Mouse (Mus musculus) CH12.LX (cell line): ENCODE results near the gene Tmem199. TPM values are rescaled to one million over a fixed set of nuclear protein-coding genes. Genes with fewer than 3 reads are reported as not detected.

ENCODE experiments used
- DNase-seq: peaks from one replicate; pipeline ENCODE4 v3.0.0-alpha.2; 2013; ENCODE audit errors: extremely low read depth
- H3K27ac ChIP-seq: 2 replicates; pipeline ENCODE4 v1.5.1; 2012; ENCODE audit warnings: low read depth, mild to moderate bottlenecking, control low read depth, moderate library complexity; ENCODE audit not compliant: insufficient read depth
- H3K27me3 ChIP-seq: replicated peaks from 2 replicates; pipeline ENCODE3; 2012; ENCODE audit warnings: inconsistent platforms
- H3K36me3 ChIP-seq, 2 experiments: replicated peaks in 1 of 2; 2 replicates each; pipeline versions ENCODE3 to v1.6.1; 2012; ENCODE audit warnings: inconsistent platforms in 1 of 2, low read length in 1 of 2, mild to moderate bottlenecking in 1 of 2, mixed read lengths in 1 of 2, moderate library complexity in 1 of 2; ENCODE audit not compliant: control insufficient read depth in 1 of 2, insufficient read depth in 1 of 2
- H3K4me1 ChIP-seq, 2 experiments: 2 replicates each; pipeline ENCODE4 v1.6.1; 2012; ENCODE audit warnings: inconsistent platforms in 1 of 2, moderate library complexity in 1 of 2; ENCODE audit not compliant: insufficient read depth in 2 of 2, control insufficient read depth in 1 of 2
- H3K4me2 ChIP-seq: 2 replicates; pipeline ENCODE4 v1.6.1; 2012; ENCODE audit warnings: low read depth, mild to moderate bottlenecking, control low read depth; ENCODE audit not compliant: poor library complexity, insufficient read depth, severe bottlenecking
- H3K4me3 ChIP-seq, 3 experiments: fragments of 150-350 bp in 1 of 3; sonication (generic) in 1 of 3; replicated peaks in 1 of 3; 2 replicates each; pipeline versions ENCODE3 to v1.5.1; 2011 to 2012; ENCODE audit warnings: low read depth in 2 of 3, low read length in 2 of 3, mild to moderate bottlenecking in 2 of 3, moderate library complexity in 2 of 3, control low read depth in 1 of 3, improper control_type of control experiment in 1 of 3, inconsistent platforms in 1 of 3, mixed read lengths in 1 of 3; ENCODE audit not compliant: poor library complexity in 1 of 3
- H3K79me2 ChIP-seq: replicated peaks from 2 replicates; pipeline ENCODE4 v1.6.1; 2012; ENCODE audit warnings: mild to moderate bottlenecking, moderate library complexity; ENCODE audit not compliant: control insufficient read depth, poor library complexity, insufficient read depth, severe bottlenecking; ENCODE audit errors: extremely low read depth
- H3K9ac ChIP-seq: 2 replicates; pipeline ENCODE4 v1.6.1; 2012; ENCODE audit warnings: low read depth, mild to moderate bottlenecking, control low read depth, moderate library complexity; ENCODE audit not compliant: insufficient read depth
- H3K9me3 ChIP-seq: replicated peaks from 2 replicates; pipeline ENCODE3; 2012; ENCODE audit warnings: low read length, inconsistent platforms, mixed read lengths
- CHD1 ChIP-seq: IDR thresholded peaks from 2 replicates; pipeline ENCODE4 v1.6.1; 2012; ENCODE audit warnings: low read depth, low read length, improper control_type of control experiment, inconsistent platforms
- CTCF ChIP-seq, 2 experiments: IDR thresholded peaks in 1 of 2; conservative IDR thresholded peaks in 1 of 2; 2 replicates each; pipeline ENCODE4 v1.5.1; 2011 to 2012; ENCODE audit warnings: low read depth in 2 of 2, low read length in 2 of 2, improper control_type of control experiment in 1 of 2, inconsistent platforms in 1 of 2, mild to moderate bottlenecking in 1 of 2, moderate library complexity in 1 of 2
- E2F4 ChIP-seq: IDR thresholded peaks from 2 replicates; pipeline ENCODE4 v1.6.1; 2011; ENCODE audit warnings: low read depth, low read length, improper control_type of control experiment; ENCODE audit not compliant: insufficient replicate concordance
- GABPA ChIP-seq: IDR thresholded peaks from 2 replicates; pipeline ENCODE4 v1.6.1; 2012; ENCODE audit warnings: low read depth, low read length, improper control_type of control experiment, inconsistent platforms; ENCODE audit not compliant: insufficient replicate concordance
- HCFC1 ChIP-seq: IDR thresholded peaks from 2 replicates; pipeline ENCODE4 v1.6.1; 2012; ENCODE audit warnings: low read depth, mild to moderate bottlenecking, inconsistent platforms, low read length, improper control_type of control experiment
- JUND ChIP-seq: conservative IDR thresholded peaks from 2 replicates; pipeline ENCODE4 v1.6.1; 2011; ENCODE audit warnings: low read depth, low read length, improper control_type of control experiment
- KAT2A ChIP-seq: IDR thresholded peaks from 2 replicates; pipeline ENCODE4 v1.6.1; 2012; ENCODE audit warnings: low read length, improper control_type of control experiment, inconsistent platforms; ENCODE audit not compliant: insufficient replicate concordance
- MAFK ChIP-seq: IDR thresholded peaks from 2 replicates; pipeline ENCODE4 v1.6.1; 2011; ENCODE audit warnings: low read length, improper control_type of control experiment; ENCODE audit not compliant: insufficient replicate concordance
- MAX ChIP-seq: IDR thresholded peaks from 2 replicates; pipeline ENCODE4 v1.6.1; 2011; ENCODE audit warnings: low read length, improper control_type of control experiment
- MAZ ChIP-seq: IDR thresholded peaks from 2 replicates; pipeline ENCODE4 v1.6.1; 2012; ENCODE audit warnings: low read depth, mild to moderate bottlenecking, inconsistent platforms, low read length, improper control_type of control experiment, moderate library complexity
- MYC ChIP-seq: IDR thresholded peaks from 2 replicates; pipeline ENCODE4 v1.6.1; 2011; ENCODE audit warnings: low read depth, mild to moderate bottlenecking, improper control_type of control experiment, low read length
- NRF1 ChIP-seq: IDR thresholded peaks from 2 replicates; pipeline ENCODE4 v1.6.1; 2014; ENCODE audit warnings: low read depth, mild to moderate bottlenecking, inconsistent platforms, low read length, improper control_type of control experiment, moderate library complexity
- PAX5 ChIP-seq: IDR thresholded peaks from 2 replicates; pipeline ENCODE4 v1.6.1; 2012; ENCODE audit warnings: low read length, inconsistent platforms, mixed read lengths
- POLR2AphosphoS2 ChIP-seq: IDR thresholded peaks from 2 replicates; pipeline ENCODE4 v1.6.1; 2011; ENCODE audit warnings: low read depth, low read length, improper control_type of control experiment
- RAD21 ChIP-seq: IDR thresholded peaks from 2 replicates; pipeline ENCODE4 v1.6.1; 2011; ENCODE audit warnings: low read depth, mild to moderate bottlenecking, low read length, improper control_type of control experiment, moderate library complexity
- RCOR1 ChIP-seq: conservative IDR thresholded peaks from 2 replicates; pipeline ENCODE4 v1.6.1; 2012; ENCODE audit warnings: low read depth, mild to moderate bottlenecking, inconsistent platforms, low read length, improper control_type of control experiment
- SMC3 ChIP-seq: IDR thresholded peaks from 2 replicates; pipeline ENCODE4 v1.6.1; 2011; ENCODE audit warnings: low read depth, low read length, improper control_type of control experiment
- ZC3H11A ChIP-seq: IDR thresholded peaks from 2 replicates; pipeline ENCODE4 v1.6.1; 2012; ENCODE audit warnings: low read depth, mild to moderate bottlenecking, inconsistent platforms, low read length, improper control_type of control experiment
- ZMIZ1 ChIP-seq: IDR thresholded peaks from 2 replicates; pipeline ENCODE4 v1.6.1; 2012; ENCODE audit warnings: low read depth, mild to moderate bottlenecking, inconsistent platforms, low read length, improper control_type of control experiment
- ZNF384 ChIP-seq: IDR thresholded peaks from 2 replicates; pipeline ENCODE4 v1.6.1; 2012; ENCODE audit warnings: low read depth, low read length, improper control_type of control experiment, inconsistent platforms
- dilution Hi-C: fragments of 300-500 bp; cut with MboI; formaldehyde crosslinking; loops from 2 replicates; pipeline ENCODE4 v1.14.3; 2020; ENCODE audit warnings: low sequenced_read_pairs; ENCODE audit not compliant: extremely low pct_unique_long_range_greater_than_20kb, extremely low pct_ligation_motif_present
- in situ Hi-C: fragments of 300-500 bp; cut with MboI; formaldehyde crosslinking; loops from 3 replicates; pipeline ENCODE4 v1.14.3; 2019; ENCODE audit warnings: low sequenced_read_pairs, low pct_ligation_motif_present, low pct_unique_long_range_greater_than_20kb, mixed read lengths
- polyA plus RNA-seq: library from polyadenylated mRNA; unstranded; fragments of >175 nt; gene quantifications from 2 replicates; pipeline ENCODE4 v1.2.1, GENCODE M21; 2012; ENCODE audit warnings: low read depth; ENCODE audit not compliant: insufficient read length
- total RNA-seq, 2 experiments: library from RNA; depleted of rRNA; stranded (reverse); fragments of 300-350 nt in 1 of 2; fragments of >200 nt in 1 of 2; gene quantifications; 2 replicates each; pipeline ENCODE4 v1.2.3; 2012 to 2014

The Tmem199 gene
- total and polyA plus RNA-seq, 3 experiments = 67.3 to 109 (median 80.4) TPM

DNA sequence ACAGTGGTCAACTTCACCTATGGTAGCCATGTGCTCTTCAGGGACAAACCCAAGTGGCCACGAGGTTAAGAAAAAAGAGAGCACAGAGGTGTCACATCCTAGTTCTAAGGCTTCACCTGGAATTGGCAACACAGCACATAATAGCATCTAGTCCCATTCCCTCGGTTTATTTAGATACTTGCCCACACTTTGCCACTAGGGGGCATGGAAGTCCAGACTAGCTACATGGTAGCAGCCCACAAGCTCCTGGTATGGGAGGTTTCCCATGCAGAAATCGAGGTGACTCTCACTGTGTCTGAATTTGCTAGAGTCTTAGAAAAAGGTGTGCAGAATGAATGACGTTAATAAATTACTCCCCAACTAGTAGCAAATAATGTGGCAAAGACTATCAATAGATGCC is 48.5 kb upstream of the Tmem199 start:
- no peak overlapping the region for H3K4me2 ChIP-seq
- in situ Hi-C loops = loop anchor here (10.0 to 25.0 kb wide), 3 partner anchors 264 to 652 kb away; partner anchors contain the start of gene Lyrm9
- H3K27me3 ChIP-seq = no peaks in the 10 kb centered on the region

DNA sequence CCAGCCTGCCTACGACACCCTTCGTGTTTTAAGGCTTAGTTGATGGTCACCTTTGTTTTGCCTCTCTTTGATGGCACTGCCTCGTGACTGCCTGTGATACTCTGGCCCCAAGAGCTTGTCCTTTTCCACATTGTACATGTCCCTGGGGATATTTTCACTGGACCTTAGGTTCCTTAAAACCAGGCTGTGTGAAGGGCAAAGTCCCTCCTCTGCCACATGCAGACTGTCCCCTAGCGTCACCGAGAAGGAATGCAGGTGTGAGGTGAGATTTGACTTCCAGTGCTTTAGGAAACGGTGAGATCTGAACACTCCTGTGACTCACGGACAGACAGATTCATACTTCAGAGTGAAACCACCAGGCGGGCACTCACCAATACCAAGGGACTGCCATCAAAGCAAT is 45.3 kb upstream of the Tmem199 start:
- no peaks in the 10 kb centered on the region for H3K36me3 ChIP-seq
- H3K9ac ChIP-seq = no peak overlapping the region
- dilution Hi-C loops = no loop called here
- H3K4me3 ChIP-seq = no peak overlapping the region
- H3K27me3 ChIP-seq = no peaks in the 10 kb centered on the region
- H3K4me2 ChIP-seq = no peak overlapping the region
- in situ Hi-C loops = loop anchor here (25.0 kb wide), 1 partner anchor 655 kb away; no protein-coding TSS in a partner anchor
- H3K9me3 ChIP-seq = peaks cover 9% of the 10 kb centered on the region
- H3K27ac ChIP-seq = no peak overlapping the region
- H3K79me2 ChIP-seq = no peaks in the 10 kb centered on the region
- peak; percentile 43 for DNase-seq
- H3K4me1 ChIP-seq = peaks cover 0 to 6% of the 10 kb centered on the region in 2 experiments; a peak in 1 of 4 replicates
- TF ChIP-seq ZC3H11A = no peak
- TF ChIP-seq SMC3 = peak; percentile 63
- peak; percentile 43 for TF ChIP-seq RAD21
- no peak for TF ChIP-seq PAX5
- TF ChIP-seq CTCF (conservative IDR thresholded peaks at IDR 0.05 in 1 of 2, IDR thresholded peaks at IDR 0.05 in 1 of 2; ENCODE audit: low read depth in 2 of 2, low read length in 2 of 2) = peak; percentile 76 to 82
- TF ChIP-seq, all 38 proteins: peak for 3

More for the DNA sequence above, 48.5 kb upstream of the Tmem199 start:
- dilution Hi-C loops = no loop called here
- H3K36me3 ChIP-seq = peaks cover 0 to 5% of the 10 kb centered on the region in 2 experiments
- no peaks in the 10 kb centered on the region for H3K79me2 ChIP-seq
- no peak overlapping the region for H3K9ac ChIP-seq
- H3K4me3 ChIP-seq = no peak overlapping the region
- no peaks in the 10 kb centered on the region for H3K9me3 ChIP-seq
- peaks cover 0 to 6% of the 10 kb centered on the region in 2 experiments; a peak in 1 of 4 replicates for H3K4me1 ChIP-seq
- peak; percentile 78 for DNase-seq
- H3K27ac ChIP-seq = no peak overlapping the region
- TF ChIP-seq MAFK (no peak), CTCF (conservative IDR thresholded peaks at IDR 0.05 in 1 of 2, IDR thresholded peaks at IDR 0.05 in 1 of 2; ENCODE audit: low read depth in 2 of 2, low read length in 2 of 2) (peak; percentile 94 to 95), KAT2A (no peak), RAD21 (peak; percentile 85), MYC (no peak), JUND (no peak), ZMIZ1 (no peak), GABPA (no peak), ZNF384 (no peak), MAZ (no peak), SMC3 (peak; percentile 78), POLR2AphosphoS2 (no peak), HCFC1 (no peak), E2F4 (no peak), RCOR1 (no peak), MAX (no peak), NRF1 (no peak), CHD1 (no peak)
- TF ChIP-seq, all 38 proteins: peak for 3
